In the genomic region with DNA sequence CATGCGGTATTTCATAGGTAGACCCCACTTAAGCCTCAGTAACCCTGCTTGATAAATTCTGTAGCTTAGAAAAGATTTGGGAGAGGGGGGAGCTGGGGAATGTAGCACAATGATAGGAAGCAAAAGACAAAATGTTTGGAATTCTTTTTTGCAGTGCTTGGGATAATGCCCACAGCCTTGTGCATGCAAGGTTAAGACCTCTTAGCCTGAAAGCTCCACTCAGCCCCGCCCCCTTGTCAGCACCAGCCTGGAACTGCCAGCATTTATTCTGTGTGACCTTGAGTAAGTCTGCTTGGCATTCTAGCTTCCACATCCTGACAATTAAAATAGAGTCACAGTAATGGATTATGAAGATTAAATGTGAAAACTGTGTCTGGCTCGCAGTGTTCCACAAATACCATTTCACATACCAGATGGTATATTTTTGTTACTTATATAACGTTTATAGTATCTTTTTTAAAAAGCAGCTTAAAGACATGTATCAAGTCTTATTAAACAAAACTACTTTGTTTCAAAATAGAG, we compare ENCODE assay signal across 10 mouse cellular contexts. TPM values are rescaled to one million over a fixed set of nuclear protein-coding genes. Genes with fewer than 3 reads are reported as not detected.
DNase-seq lines count a peak whose midpoint lies in the region; ATAC-seq lines count a peak whose summit lies in the region.
"Had no signal": no experiment of that assay in that cellular context is flagged by ENCODE, and none has a peak within 500 bp of the region (broad histone marks: within the 10 kb centered on the region; RNA-seq: fewer than 3 reads in every experiment).

No protein-coding gene starts in this region.

- H3K9me3 ChIP-seq in kidney, embryonic 15.5 days (replicated peaks), result no peaks in the 10 kb centered on the region
- no peaks in the 10 kb centered on the region for H3K9me3 ChIP-seq in heart, embryonic 11.5 days (replicated peaks; ENCODE audit: control insufficient read depth, low read length)
- no peaks in the 10 kb centered on the region for H3K9me3 ChIP-seq in lung, embryonic 16.5 days (ENCODE audit: control insufficient read depth, low read length)

- H3K27me3 ChIP-seq in kidney, embryonic 15.5 days, result no peaks in the 10 kb centered on the region
- H3K27me3 ChIP-seq in heart, embryonic 11.5 days (ENCODE audit: control insufficient read depth, insufficient read depth, low read length), result no peaks in the 10 kb centered on the region
- no peaks in the 10 kb centered on the region for H3K27me3 ChIP-seq in lung, embryonic 16.5 days (ENCODE audit: control insufficient read depth, insufficient read depth, low read depth, low read length)

- no peak for ATAC-seq in kidney, embryonic 15.5 days (replicated peaks; ENCODE audit: low FRiP score)
- 0 out of 2 replicates have a peak, but pooled peaks have one; percentile 61 for ATAC-seq in heart, embryonic 11.5 days (replicated peaks; ENCODE audit: insufficient number of reproducible peaks, low FRiP score, low TSS enrichment)
- ATAC-seq in lung, embryonic 16.5 days (ENCODE audit: low read depth), result peak; percentile 62
- no peak for ATAC-seq in erythroblast, adult 5-6 weeks (replicated peaks; ENCODE audit: low FRiP score, poor library complexity, severe bottlenecking)

- H3K4me2 ChIP-seq in kidney, embryonic 15.5 days, result no peak overlapping the region
- H3K4me2 ChIP-seq in heart, embryonic 11.5 days, result no peak overlapping the region
- H3K4me2 ChIP-seq in lung, embryonic 16.5 days (ENCODE audit: low read depth, low read length), result no peak overlapping the region

- 82% methylated on average over 4 of the region's 4 CpGs for WGBS in kidney, embryonic 15.5 days
- WGBS in heart, embryonic 11.5 days (ENCODE audit: insufficient replicate concordance), result 44% methylated on average over 4 of the region's 4 CpGs
- 58% methylated on average over 4 of the region's 4 CpGs for WGBS in lung, embryonic 16.5 days

- peak; percentile 79 for DNase-seq in kidney, adult 11 months
- DNase-seq in adrenal gland, adult 2 months, result peak; percentile 64
- DNase-seq in cerebellum, postnatal 25 days, result no peak
- DNase-seq in spleen, postnatal 36 days (ENCODE audit: low spot score in 2 of 2), result no peak
- DNase-seq: layer of hippocampus, adult 9-11 months; thymus, postnatal 14 days had no signal

- H3K4me1 ChIP-seq in kidney, embryonic 15.5 days, result no peaks in the 10 kb centered on the region
- H3K4me1 ChIP-seq in heart, embryonic 11.5 days (ENCODE audit: control insufficient read depth, insufficient read depth, low read length), result peaks cover 4% of the 10 kb centered on the region; the same call in 1 of the 2 replicates
- no peaks in the 10 kb centered on the region; the same call in 1 of the 2 replicates for H3K4me1 ChIP-seq in lung, embryonic 16.5 days (replicated peaks; ENCODE audit: control insufficient read depth, insufficient read depth, low read length)

- H3K9ac ChIP-seq in kidney, embryonic 15.5 days, result no peak overlapping the region
- no peak overlapping the region for H3K9ac ChIP-seq in heart, embryonic 11.5 days (ENCODE audit: low read depth, low read length)
- no peak overlapping the region for H3K9ac ChIP-seq in lung, embryonic 16.5 days (ENCODE audit: low read length)

- no peak overlapping the region for H3K27ac ChIP-seq in kidney, embryonic 15.5 days
- peak overlapping the region; percentile 70 for H3K27ac ChIP-seq in heart, embryonic 11.5 days (ENCODE audit: low read depth, low read length)
- no peak overlapping the region for H3K27ac ChIP-seq in lung, embryonic 16.5 days (ENCODE audit: low read length)

- no peaks in the 10 kb centered on the region for H3K36me3 ChIP-seq in kidney, embryonic 15.5 days
- H3K36me3 ChIP-seq in heart, embryonic 11.5 days (ENCODE audit: control insufficient read depth, insufficient read depth, low read length), result no peaks in the 10 kb centered on the region
- H3K36me3 ChIP-seq in lung, embryonic 16.5 days (ENCODE audit: control insufficient read depth, insufficient read depth, low read length), result no peaks in the 10 kb centered on the region

- H3K4me3 ChIP-seq in kidney, embryonic 15.5 days (replicated peaks), result no peak overlapping the region
- H3K4me3 ChIP-seq in heart, embryonic 11.5 days (ENCODE audit: low read depth, low read length), result no peak overlapping the region
- H3K4me3 ChIP-seq in lung, embryonic 16.5 days (ENCODE audit: low read length), result no peak overlapping the region

RNA-seq across cellular contexts. Expression of gene Esr2, which starts 59.4 kb away (rescaled TPM):
- 0.44 and 0.71 TPM in 2 replicates for polyA plus RNA-seq in kidney, embryonic 15.5 days (2015; fragmentation: Nextera tagmentation; extraction: Ambion mirVana)
- not detected for total RNA-seq in adrenal gland, adult 2 months (2021)
- not detected in 2 replicates for polyA plus RNA-seq in adrenal gland, adult 2 months (2012; rRNA removed)
- 0.23 and 0.45 TPM in 2 replicates for polyA plus RNA-seq in heart, embryonic 11.5 days (2014; fragmentation: Nextera tagmentation; extraction: Ambion mirVana)
- polyA plus RNA-seq in lung, embryonic 16.5 days (2015; fragmentation: Nextera tagmentation; extraction: Ambion mirVana), result 0.28 and 0.46 TPM in 2 replicates
- not detected in 2 replicates for total RNA-seq in erythroblast, adult 5-6 weeks (2015; ENCODE audit: low replicate concordance)
- not detected in 2 replicates for total RNA-seq in erythroblast, adult 5-6 weeks (2017; ENCODE audit: low replicate concordance)

Comparison
In these comparisons a context has a peak if more than half of its experiments do, and no peak if none do; other contexts are left out.
1. DNase-seq: peak in kidney, adult 11 months (single experiment) and adrenal gland, adult 2 months (single experiment); none in cerebellum, postnatal 25 days (0 of 2) and spleen, postnatal 36 days (0 of 2).
2. ATAC-seq: peak in heart, embryonic 11.5 days (single experiment) and lung, embryonic 16.5 days (single experiment); none in kidney, embryonic 15.5 days (single experiment) and erythroblast, adult 5-6 weeks (single experiment).